Mouse (Mus musculus): ENCODE measurements around the gene St6galnac3. TPM values are rescaled to one million over a fixed set of nuclear protein-coding genes. Genes with fewer than 3 reads are reported as not detected.

The St6galnac3 gene
- polyA plus RNA-seq, 2 experiments: 20.7 to 36.0 TPM

- no peak for TF ChIP-seq POLR2A (IDR thresholded peaks at IDR 0.05; ENCODE audit: borderline replicate concordance, extremely low read depth, insufficient read depth, insufficient read length)
- ATAC-seq (ENCODE audit: low FRiP score, low read depth): no peak
- H3K27ac ChIP-seq (replicated peaks; ENCODE audit: low read depth, low read length): no peak overlapping the region
- no peaks in the 10 kb centered on the region for H3K36me3 ChIP-seq (ENCODE audit: control insufficient read depth, insufficient read depth, low read length)
- no peak overlapping the region for H3K4me3 ChIP-seq (replicated peaks; ENCODE audit: low read length)
- H3K9me3 ChIP-seq (ENCODE audit: control insufficient read depth, low read length): no peaks in the 10 kb centered on the region
- WGBS: 81% methylated on average over 3 of the region's 3 CpGs
- no peak for DNase-seq (ENCODE audit: low spot score)
- H3K9ac ChIP-seq (ENCODE audit: low read depth, low read length, severe bottlenecking): no peak overlapping the region
- H3K4me2 ChIP-seq (replicated peaks; ENCODE audit: low read depth, low read length, severe bottlenecking): no peak overlapping the region
- H3K27me3 ChIP-seq (ENCODE audit: control insufficient read depth, insufficient read depth, low read length): no peaks in the 10 kb centered on the region
- no peaks in the 10 kb centered on the region for H3K4me1 ChIP-seq (ENCODE audit: control insufficient read depth, insufficient read depth, low read length)
Observed at GRCm38 (mm10) chr3:153606331-153606730, 118.6 kb downstream of the St6galnac3 start.

GRCm38 (mm10) chr3:153605767-153606098 is 119.2 kb downstream of the St6galnac3 start:
- H3K9ac ChIP-seq (ENCODE audit: low read depth, low read length, severe bottlenecking): no peak overlapping the region
- WGBS: 55% methylated on average over 11 of the region's 11 CpGs
- H3K4me2 ChIP-seq (replicated peaks; ENCODE audit: low read depth, low read length, severe bottlenecking): no peak overlapping the region
- H3K27ac ChIP-seq (replicated peaks; ENCODE audit: low read depth, low read length): no peak overlapping the region
- no peaks in the 10 kb centered on the region for H3K27me3 ChIP-seq (ENCODE audit: control insufficient read depth, insufficient read depth, low read length)
- H3K36me3 ChIP-seq (ENCODE audit: control insufficient read depth, insufficient read depth, low read length): no peaks in the 10 kb centered on the region
- no peak overlapping the region for H3K4me3 ChIP-seq (replicated peaks; ENCODE audit: low read length)
- H3K9me3 ChIP-seq (ENCODE audit: control insufficient read depth, low read length): no peaks in the 10 kb centered on the region
- DNase-seq (ENCODE audit: low spot score) (no peak), ATAC-seq (ENCODE audit: low FRiP score, low read depth) (no peak)
- no peaks in the 10 kb centered on the region for H3K4me1 ChIP-seq (ENCODE audit: control insufficient read depth, insufficient read depth, low read length)
- no peak for TF ChIP-seq POLR2A (IDR thresholded peaks at IDR 0.05; ENCODE audit: borderline replicate concordance, extremely low read depth, insufficient read depth, insufficient read length)

GRCm38 (mm10) chr3:153605089-153605766 is 119.7 kb downstream of the St6galnac3 start:
- ATAC-seq (ENCODE audit: low FRiP score, low read depth): no peak

GRCm38 (mm10) chr3:153599179-153599578 is 125.8 kb downstream of the St6galnac3 start:
- H3K27ac ChIP-seq (replicated peaks; ENCODE audit: low read depth, low read length): no peak overlapping the region
- no peak overlapping the region for H3K9ac ChIP-seq (ENCODE audit: low read depth, low read length, severe bottlenecking)
- no peaks in the 10 kb centered on the region for H3K9me3 ChIP-seq (ENCODE audit: control insufficient read depth, low read length)
- no peaks in the 10 kb centered on the region for H3K4me1 ChIP-seq (ENCODE audit: control insufficient read depth, insufficient read depth, low read length)
- 63% methylated on average over 2 of the region's 2 CpGs for WGBS
- no peak for TF ChIP-seq POLR2A (IDR thresholded peaks at IDR 0.05; ENCODE audit: borderline replicate concordance, extremely low read depth, insufficient read depth, insufficient read length)
- no peak overlapping the region for H3K4me3 ChIP-seq (replicated peaks; ENCODE audit: low read length)
- ATAC-seq (ENCODE audit: low FRiP score, low read depth) (no peak), DNase-seq (ENCODE audit: low spot score) (no peak)
- H3K4me2 ChIP-seq (replicated peaks; ENCODE audit: low read depth, low read length, severe bottlenecking): no peak overlapping the region
- no peaks in the 10 kb centered on the region for H3K36me3 ChIP-seq (ENCODE audit: control insufficient read depth, insufficient read depth, low read length)
- H3K27me3 ChIP-seq (ENCODE audit: control insufficient read depth, insufficient read depth, low read length): no peaks in the 10 kb centered on the region

More at GRCm38 (mm10) chr3:153605089-153605766, 119.7 kb downstream of the St6galnac3 start:
- WGBS: 70% methylated on average over 19 of the region's 19 CpGs
- H3K4me1 ChIP-seq (ENCODE audit: control insufficient read depth, insufficient read depth, low read length): no peaks in the 10 kb centered on the region
- H3K36me3 ChIP-seq (ENCODE audit: control insufficient read depth, insufficient read depth, low read length): no peaks in the 10 kb centered on the region
- H3K27me3 ChIP-seq (ENCODE audit: control insufficient read depth, insufficient read depth, low read length): no peaks in the 10 kb centered on the region
- TF ChIP-seq POLR2A (IDR thresholded peaks at IDR 0.05; ENCODE audit: borderline replicate concordance, extremely low read depth, insufficient read depth, insufficient read length): no peak
- no peak overlapping the region for H3K27ac ChIP-seq (replicated peaks; ENCODE audit: low read depth, low read length)
- H3K4me3 ChIP-seq (replicated peaks; ENCODE audit: low read length): no peak overlapping the region
- H3K9ac ChIP-seq (ENCODE audit: low read depth, low read length, severe bottlenecking): no peak overlapping the region
- no peak overlapping the region for H3K4me2 ChIP-seq (replicated peaks; ENCODE audit: low read depth, low read length, severe bottlenecking)
- H3K9me3 ChIP-seq (ENCODE audit: control insufficient read depth, low read length): no peaks in the 10 kb centered on the region
- no peak for DNase-seq (ENCODE audit: low spot score)

- no peak overlapping the region for H3K9ac ChIP-seq (ENCODE audit: low read depth, low read length, severe bottlenecking)
- WGBS: 82% methylated on average over 6 of the region's 6 CpGs
Observed at GRCm38 (mm10) chr3:153598631-153599030, 126.3 kb downstream of the St6galnac3 start.

More at GRCm38 (mm10) chr3:153598631-153599030, 126.3 kb downstream of the St6galnac3 start:
- Histone ChIP-seq H3K9me3 (ENCODE audit: control insufficient read depth, low read length) (no peaks in the 10 kb centered on the region), H3K27ac (replicated peaks; ENCODE audit: low read depth, low read length) (no peak overlapping the region), H3K4me2 (replicated peaks; ENCODE audit: low read depth, low read length, severe bottlenecking) (no peak overlapping the region), H3K36me3 (ENCODE audit: control insufficient read depth, insufficient read depth, low read length) (no peaks in the 10 kb centered on the region), H3K4me3 (replicated peaks; ENCODE audit: low read length) (no peak overlapping the region), H3K4me1 (ENCODE audit: control insufficient read depth, insufficient read depth, low read length) (no peaks in the 10 kb centered on the region), H3K27me3 (ENCODE audit: control insufficient read depth, insufficient read depth, low read length) (no peaks in the 10 kb centered on the region)
- no peak for DNase-seq (ENCODE audit: low spot score)
- ATAC-seq (ENCODE audit: low FRiP score, low read depth): no peak
- no peak for TF ChIP-seq POLR2A (IDR thresholded peaks at IDR 0.05; ENCODE audit: borderline replicate concordance, extremely low read depth, insufficient read depth, insufficient read length)

Data from limb, embryonic 14.5 days (tissue).